Mouse (Mus musculus): ENCODE results near the gene Tns1. TPM values are rescaled to one million over a fixed set of nuclear protein-coding genes. Genes with fewer than 3 reads are reported as not detected.

Tns1 gene
- polyA plus RNA-seq, 1 experiment from 2014 or later: 184 TPM

- H3K4me1 ChIP-seq (ENCODE audit: insufficient read depth, low read depth, low read length): peaks cover 66% of the 10 kb centered on the region
- 5% methylated on average over 5 of the region's 5 CpGs for WGBS
- no peak for TF ChIP-seq CTCF (IDR thresholded peaks at IDR 0.05)
- no peaks in the 10 kb centered on the region for H3K36me3 ChIP-seq (ENCODE audit: insufficient read depth, low read length)
- peak overlapping the region; percentile 97 for H3K27ac ChIP-seq (ENCODE audit: low read length)
- H3K9me3 ChIP-seq (ENCODE audit: low read length): no peaks in the 10 kb centered on the region
- H3K4me3 ChIP-seq (ENCODE audit: low read depth, low read length): no peak overlapping the region
- peak overlapping the region; percentile 23; the same call in 1 of the 2 replicates for H3K9ac ChIP-seq (replicated peaks; ENCODE audit: low read depth)
- peak; percentile 87 for ATAC-seq
- peak overlapping the region; percentile 22 for H3K4me2 ChIP-seq (replicated peaks; ENCODE audit: low read depth, low read length)
- no peaks in the 10 kb centered on the region for H3K27me3 ChIP-seq (replicated peaks; ENCODE audit: insufficient read depth, low read length)
- peak; percentile 98 for DNase-seq (ENCODE audit: low spot score)
Measured at GRCm38 (mm10) chr1:74008498-74008897, 115.8 kb downstream of the Tns1 start.

DNA sequence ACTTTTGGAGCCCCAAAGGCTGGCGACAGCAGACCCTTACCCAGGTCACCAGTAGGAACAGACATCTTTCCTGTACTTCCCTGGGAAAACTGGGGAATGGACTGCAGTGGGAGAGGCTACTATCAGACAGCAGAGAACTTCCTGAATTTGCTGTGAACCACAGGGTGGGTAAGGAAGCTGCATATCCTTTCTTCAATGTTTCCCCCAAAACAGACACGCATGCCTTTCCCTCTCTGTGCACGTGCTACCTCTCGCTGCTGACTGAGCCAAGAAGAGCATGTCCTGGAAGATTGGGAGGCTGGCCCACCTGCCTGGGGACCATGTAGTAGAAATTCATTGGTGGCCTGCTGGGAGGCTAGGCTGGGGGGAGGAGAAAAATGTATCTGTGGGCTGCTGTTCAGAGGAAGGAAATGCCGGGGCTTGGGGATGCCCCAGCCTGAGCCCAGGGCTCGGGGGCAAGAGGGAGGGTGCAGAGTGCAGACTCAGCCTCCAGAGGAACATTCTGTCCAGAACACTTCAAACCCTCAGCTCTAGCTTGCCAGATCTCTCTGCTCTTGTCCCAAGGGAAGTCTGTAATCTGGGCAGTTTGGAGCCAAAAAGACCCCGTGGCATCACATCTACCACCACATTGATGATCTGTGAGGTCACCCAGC is 116.7 kb downstream of the Tns1 start:
- Histone ChIP-seq H3K36me3 (ENCODE audit: insufficient read depth, low read length) (no peaks in the 10 kb centered on the region), H3K4me2 (replicated peaks; ENCODE audit: low read depth, low read length) (peak overlapping the region; percentile 22), H3K4me1 (ENCODE audit: insufficient read depth, low read depth, low read length) (peaks cover 66% of the 10 kb centered on the region), H3K27ac (ENCODE audit: low read length) (peak overlapping the region; percentile 97), H3K9ac (replicated peaks; ENCODE audit: low read depth) (peak overlapping the region; percentile 27; the same call in 1 of the 2 replicates), H3K9me3 (ENCODE audit: low read length) (no peaks in the 10 kb centered on the region), H3K27me3 (replicated peaks; ENCODE audit: insufficient read depth, low read length) (no peaks in the 10 kb centered on the region), H3K4me3 (ENCODE audit: low read depth, low read length) (no peak overlapping the region)
- 0 out of 2 replicates have a peak, but pooled peaks have one; percentile 8 for TF ChIP-seq CTCF (IDR thresholded peaks at IDR 0.05)
- peak; percentile 99 for TF ChIP-seq EP300 (IDR thresholded peaks at IDR 0.05)
- DNase-seq (ENCODE audit: low spot score): peak; percentile 95
- WGBS: 10% methylated on average over 7 of the region's 7 CpGs
- peak; percentile 64 for ATAC-seq

DNA sequence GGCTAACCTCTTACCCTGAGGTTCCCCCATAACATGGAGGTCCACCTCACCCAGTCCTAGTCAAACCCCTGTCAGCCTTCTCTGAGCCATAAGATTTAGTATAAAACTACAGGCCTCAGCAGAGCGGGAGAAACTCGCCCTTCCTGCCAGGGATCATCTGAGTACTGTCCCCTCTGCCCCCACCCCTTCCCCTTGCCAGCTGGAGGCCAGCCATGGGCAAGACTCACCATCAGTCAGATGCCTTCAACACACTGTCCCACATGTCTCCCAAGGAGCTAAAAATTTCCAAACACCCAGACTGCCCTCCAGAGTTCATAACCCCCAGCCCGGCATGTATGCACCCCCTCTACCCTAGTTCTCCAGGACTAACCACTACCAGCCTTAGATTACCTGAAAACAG is 119.2 kb downstream of the Tns1 start:
- Histone ChIP-seq H3K4me2 (replicated peaks; ENCODE audit: low read depth, low read length) (no peak overlapping the region), H3K27me3 (replicated peaks; ENCODE audit: insufficient read depth, low read length) (no peaks in the 10 kb centered on the region), H3K4me3 (ENCODE audit: low read depth, low read length) (no peak overlapping the region), H3K9ac (replicated peaks; ENCODE audit: low read depth) (no peak overlapping the region), H3K27ac (ENCODE audit: low read length) (peak overlapping the region; percentile 78), H3K9me3 (ENCODE audit: low read length) (no peaks in the 10 kb centered on the region), H3K36me3 (ENCODE audit: insufficient read depth, low read length) (no peaks in the 10 kb centered on the region), H3K4me1 (ENCODE audit: insufficient read depth, low read depth, low read length) (peaks cover 75% of the 10 kb centered on the region)
- DNase-seq (ENCODE audit: low spot score) (peak; percentile 58), ATAC-seq (no peak)
- 39% methylated on average over 3 of the region's 3 CpGs for WGBS
- TF ChIP-seq EP300 (IDR thresholded peaks at IDR 0.05) (peak; percentile 60), CTCF (IDR thresholded peaks at IDR 0.05) (no peak)

DNA sequence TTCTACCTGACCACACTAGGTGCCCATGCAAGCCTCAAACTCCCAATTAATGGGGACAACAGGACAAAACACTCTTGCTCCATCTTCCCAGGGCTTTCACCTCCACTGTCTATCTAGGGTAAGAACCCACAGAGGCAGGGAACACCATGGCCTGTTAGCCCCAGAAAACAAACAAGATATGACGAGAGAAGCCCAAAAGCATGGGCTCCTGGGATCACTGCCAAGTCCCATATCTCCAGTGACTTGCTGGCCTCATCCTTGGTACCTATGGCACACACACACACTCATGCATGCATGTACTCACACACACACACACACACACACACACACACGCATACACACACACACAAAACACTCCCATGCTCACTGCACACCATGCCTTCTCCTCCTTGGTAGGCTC is 120.5 kb downstream of the Tns1 start:
- no peak for DNase-seq (ENCODE audit: low spot score)
- Histone ChIP-seq H3K4me3 (ENCODE audit: low read depth, low read length) (no peak overlapping the region), H3K27me3 (replicated peaks; ENCODE audit: insufficient read depth, low read length) (no peaks in the 10 kb centered on the region), H3K36me3 (ENCODE audit: insufficient read depth, low read length) (no peaks in the 10 kb centered on the region), H3K27ac (ENCODE audit: low read length) (peak overlapping the region; percentile 78; the same call in 1 of the 2 replicates), H3K9me3 (ENCODE audit: low read length) (no peaks in the 10 kb centered on the region), H3K4me2 (replicated peaks; ENCODE audit: low read depth, low read length) (no peak overlapping the region), H3K4me1 (ENCODE audit: insufficient read depth, low read depth, low read length) (peaks cover 71% of the 10 kb centered on the region), H3K9ac (replicated peaks; ENCODE audit: low read depth) (no peak overlapping the region)
- ATAC-seq: no peak
- WGBS: 34% methylated on average over 2 of the region's 2 CpGs
- TF ChIP-seq EP300 (IDR thresholded peaks at IDR 0.05): no peak
- no peak for TF ChIP-seq CTCF (IDR thresholded peaks at IDR 0.05)

DNA sequence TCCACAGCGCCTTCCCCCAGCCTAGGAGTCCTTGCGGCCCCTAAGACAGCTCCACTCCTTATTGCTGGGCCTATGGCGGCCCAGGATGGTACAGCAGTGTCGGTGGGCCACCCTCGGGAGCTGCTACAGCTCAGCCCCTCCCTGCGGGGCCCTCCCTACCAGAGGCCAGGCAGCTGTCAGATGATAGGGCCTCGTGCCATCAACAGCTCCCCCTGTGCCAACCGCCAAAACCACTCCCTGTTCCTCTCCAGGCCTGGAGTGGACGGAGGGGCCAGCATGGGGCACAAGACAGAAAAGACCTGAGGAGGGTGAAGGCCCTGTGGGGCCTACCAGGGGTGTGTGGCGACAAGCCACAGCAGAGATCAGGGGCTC is 122.8 kb downstream of the Tns1 start:
- H3K36me3 ChIP-seq (ENCODE audit: insufficient read depth, low read length): peaks cover 10% of the 10 kb centered on the region
- WGBS: 31% methylated on average over 10 of the region's 10 CpGs
- 0 out of 2 replicates have a peak overlapping the region, but pooled peaks have one; percentile 1 for H3K4me2 ChIP-seq (replicated peaks; ENCODE audit: low read depth, low read length)
- no peaks in the 10 kb centered on the region for H3K27me3 ChIP-seq (replicated peaks; ENCODE audit: insufficient read depth, low read length)
- peaks cover 57% of the 10 kb centered on the region for H3K4me1 ChIP-seq (ENCODE audit: insufficient read depth, low read depth, low read length)
- no peak overlapping the region for H3K4me3 ChIP-seq (ENCODE audit: low read depth, low read length)
- H3K27ac ChIP-seq (ENCODE audit: low read length): peak overlapping the region; percentile 95
- no peaks in the 10 kb centered on the region for H3K9me3 ChIP-seq (ENCODE audit: low read length)
- ATAC-seq (0 out of 2 replicates have a peak, but pooled peaks have one; percentile 2), DNase-seq (ENCODE audit: low spot score) (peak; percentile 70)
- 0 out of 2 replicates have a peak overlapping the region, but pooled peaks have one; percentile 3 for H3K9ac ChIP-seq (replicated peaks; ENCODE audit: low read depth)
- peak; percentile 23 for TF ChIP-seq CTCF (IDR thresholded peaks at IDR 0.05)
- peak; percentile 31; the same call in 1 of the 2 replicates for TF ChIP-seq EP300 (IDR thresholded peaks at IDR 0.05)

DNA sequence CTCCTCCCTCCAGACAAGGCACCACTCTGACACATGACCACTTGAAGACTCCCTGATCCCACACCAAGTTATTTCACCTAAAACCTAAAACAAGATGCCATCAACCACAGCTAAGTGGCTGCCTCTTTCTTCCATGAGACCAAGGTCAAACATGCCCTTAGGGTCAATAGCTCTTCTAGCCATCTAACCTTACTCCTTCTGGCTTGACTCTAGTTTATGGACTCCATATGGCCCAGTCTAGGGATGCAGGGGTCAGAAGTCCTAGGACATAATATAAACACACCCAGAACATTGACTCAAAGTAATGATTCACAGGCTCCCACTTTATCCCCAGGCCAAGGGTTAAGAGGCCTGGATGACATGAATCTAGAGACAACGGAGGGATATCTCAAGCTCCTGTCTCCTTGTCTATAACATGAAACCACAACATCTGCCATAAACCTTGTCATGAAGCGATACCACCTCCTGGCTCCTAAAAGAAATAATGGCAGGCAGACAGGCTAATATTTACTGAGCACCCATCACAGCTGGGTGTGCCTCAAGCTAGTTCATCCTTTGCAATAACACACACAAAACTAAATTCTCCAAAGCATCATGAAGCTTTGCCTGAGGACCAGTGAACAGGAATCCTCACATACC is 123.3 kb downstream of the Tns1 start:
- Histone ChIP-seq H3K4me3 (ENCODE audit: low read depth, low read length) (no peak overlapping the region), H3K27me3 (replicated peaks; ENCODE audit: insufficient read depth, low read length) (no peaks in the 10 kb centered on the region), H3K9me3 (ENCODE audit: low read length) (no peaks in the 10 kb centered on the region), H3K4me1 (ENCODE audit: insufficient read depth, low read depth, low read length) (peaks cover 55% of the 10 kb centered on the region), H3K36me3 (ENCODE audit: insufficient read depth, low read length) (peaks cover 11% of the 10 kb centered on the region), H3K9ac (replicated peaks; ENCODE audit: low read depth) (0 out of 2 replicates have a peak overlapping the region, but pooled peaks have one; percentile 3), H3K4me2 (replicated peaks; ENCODE audit: low read depth, low read length) (0 out of 2 replicates have a peak overlapping the region, but pooled peaks have one; percentile 1), H3K27ac (ENCODE audit: low read length) (peak overlapping the region; percentile 95)
- DNase-seq (ENCODE audit: low spot score) (no peak), ATAC-seq (no peak)
- 69% methylated on average over 2 of the region's 2 CpGs for WGBS
- TF ChIP-seq CTCF (IDR thresholded peaks at IDR 0.05) (peak; percentile 4; the same call in 1 of the 2 replicates), EP300 (IDR thresholded peaks at IDR 0.05) (no peak)

Measured in lung, postnatal 0 days (tissue).